Mouse (Mus musculus) lung, embryonic 14.5 days (tissue): ENCODE data around the gene Tnfsf12. TPM values are rescaled to one million over a fixed set of nuclear protein-coding genes. Genes with fewer than 3 reads are reported as not detected.
"Not testable (repeated sequence)": the region's sequence is repeated elsewhere in the genome, so short reads cannot be mapped to it uniquely, and the experiment has no call there.

Experiments used
- ATAC-seq: fragments of 200-750 bp; cut with Nextera tagmentation; 2 replicates; pipeline ENCODE4 v1.8.0; 2017; ENCODE audit warnings: mild to moderate bottlenecking, moderate TSS enrichment, moderate library complexity; ENCODE audit not compliant: insufficient read depth
- DNase-seq: peaks from one replicate; pipeline ENCODE4 v3.0.0-alpha.2; 2015
- H3K27ac ChIP-seq: fragments of 300-500 bp; sonication (generic); 2 replicates; pipeline ENCODE4 v1.5.1; 2014; ENCODE audit warnings: low read depth, mild to moderate bottlenecking, moderate library complexity
- H3K27me3 ChIP-seq: fragments of 300-500 bp; sonication (generic); 2 replicates; pipeline ENCODE4 v1.6.1; 2014; ENCODE audit warnings: low read length, control low read depth; ENCODE audit not compliant: insufficient read depth
- H3K36me3 ChIP-seq: fragments of 300-500 bp; sonication (generic); 2 replicates; pipeline ENCODE4 v1.6.1; 2014; ENCODE audit warnings: control low read depth; ENCODE audit not compliant: insufficient read depth
- H3K4me1 ChIP-seq: fragments of 300-500 bp; sonication (generic); 2 replicates; pipeline ENCODE4 v1.6.1; 2014; ENCODE audit warnings: antibody characterized with exemption, control low read depth; ENCODE audit not compliant: insufficient read depth
- H3K4me2 ChIP-seq: fragments of 300-500 bp; sonication (generic); 2 replicates; pipeline ENCODE4 v1.6.1; 2014; ENCODE audit warnings: mild to moderate bottlenecking
- H3K4me3 ChIP-seq: fragments of 300-500 bp; sonication (generic); 2 replicates; pipeline ENCODE4 v1.5.1; 2014; ENCODE audit warnings: low read depth, low read length
- H3K9ac ChIP-seq: fragments of 300-500 bp; sonication (generic); 2 replicates; pipeline ENCODE4 v1.6.1; 2014
- H3K9me3 ChIP-seq: fragments of 300-500 bp; sonication (generic); 2 replicates; pipeline ENCODE4 v1.6.1; 2016; ENCODE audit warnings: low read depth, low read length, control low read depth
- CTCF ChIP-seq: IDR thresholded peaks from 2 replicates; pipeline ENCODE4 v1.5.1; 2016; ENCODE audit warnings: antibody characterized with exemption, low read depth
- WGBS: fragments of 180-500 bp; shearing (Covaris S2); extraction: QIAGEN DNeasy Blood & Tissue Kit; methylation state at CpG from one replicate; pipeline ENCODE4 v1.1.7; 2014; 5-methylcytosine and 5-hydroxymethylcytosine counted together
- polyA plus RNA-seq: library from polyadenylated mRNA; unstranded; fragments of >200 nt; fragmentation: Nextera tagmentation; extraction: Ambion mirVana; gene quantifications from 2 replicates; pipeline ENCODE4 v1.2.1, GENCODE M21; 2014

Tnfsf12 gene
- 10.0 and 11.6 TPM in 2 replicates for polyA plus RNA-seq

DNA sequence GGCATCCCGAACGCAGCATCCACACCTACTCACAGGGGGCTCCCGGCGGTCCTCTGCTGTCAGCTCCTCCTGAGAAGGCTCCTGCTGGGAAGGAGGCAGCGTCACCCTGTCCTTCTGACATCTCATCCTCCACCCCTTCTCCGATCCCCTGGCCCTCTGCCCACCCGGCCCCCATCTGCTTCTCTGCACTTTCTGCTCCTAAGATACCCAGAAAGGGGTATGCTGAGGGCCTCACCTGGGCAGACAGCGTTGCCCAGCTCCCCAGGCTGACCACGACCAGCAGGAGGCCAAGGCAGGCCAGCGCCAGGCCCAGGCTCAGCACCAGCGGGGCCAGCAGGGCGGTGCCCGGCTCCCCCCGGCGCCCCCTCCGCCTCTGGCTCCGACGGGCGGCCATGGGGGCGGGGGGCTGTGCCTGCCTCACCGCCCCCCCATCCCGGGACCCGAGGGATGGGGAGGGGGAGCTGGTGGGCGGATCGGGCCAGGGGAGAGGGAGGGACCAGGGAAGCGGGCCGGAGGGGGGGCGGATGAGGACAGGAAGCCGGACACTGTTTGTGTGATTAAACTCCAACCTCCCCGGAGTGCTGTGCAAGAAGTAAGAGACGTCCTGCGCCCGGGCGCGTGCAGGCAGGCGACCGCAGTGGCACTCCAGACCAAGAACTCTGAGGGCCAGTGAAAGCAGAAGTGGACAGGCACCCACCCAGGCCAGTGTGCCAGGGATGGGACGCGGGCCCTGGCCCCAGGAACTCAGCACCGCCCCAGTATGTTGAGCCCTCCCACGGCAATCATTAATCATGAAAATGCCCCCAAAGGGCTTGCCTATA lies at the start of gene Tnfsf12, which contains the start of gene Tnfsfm13:
Tnfsf12 (minus strand) TSS at position 489 of the 821 bp plus-strand sequence.
Tnfsfm13 (minus strand) TSS at position 738 of the 821 bp plus-strand sequence.
- Histone ChIP-seq H3K36me3 (no peaks in the 10 kb centered on the region), H3K9ac (peak within 1 kb of the TSS; percentile 84), H3K4me1 (no peaks in the 10 kb centered on the region), H3K4me3 (peak within 1 kb of the TSS; percentile 56), H3K4me2 (peak within 1 kb of the TSS; percentile 92), H3K27ac (peak within 1 kb of the TSS; percentile 54), H3K27me3 (no peaks in the 10 kb centered on the region), H3K9me3 (no peaks in the 10 kb centered on the region)
- peak; percentile 37; the same call in 1 of the 2 replicates for TF ChIP-seq CTCF
- peak; percentile 79 for DNase-seq
- under 1% methylated on average over 40 of the region's 41 CpGs for WGBS
- peak; percentile 85 for ATAC-seq

DNA sequence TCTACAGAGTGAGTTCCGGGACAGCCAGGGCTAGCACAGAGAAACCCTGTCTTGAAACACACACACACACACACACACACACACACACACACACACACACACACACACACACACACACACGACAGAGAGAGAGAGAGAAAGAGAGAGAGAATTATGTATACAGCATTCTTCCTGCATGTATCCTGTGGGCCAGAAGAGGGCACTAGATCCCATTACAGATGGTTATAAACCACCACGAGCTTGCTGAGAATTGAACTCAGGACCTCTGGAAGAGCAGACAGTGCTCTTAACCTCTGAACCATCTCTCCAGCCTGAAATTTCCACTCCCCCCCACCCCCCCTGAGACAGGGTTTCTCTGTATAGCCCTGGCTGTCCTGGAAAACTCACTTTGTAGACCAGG lies 35.8 kb upstream of the Tnfsf12 start:
- H3K36me3 ChIP-seq = peaks cover 34% of the 10 kb centered on the region
- DNase-seq = peak; percentile 20
- not testable (repeated sequence) for H3K4me2 ChIP-seq, ATAC-seq, H3K27me3 ChIP-seq, H3K4me1 ChIP-seq, H3K9me3 ChIP-seq, H3K27ac ChIP-seq, H3K4me3 ChIP-seq, H3K9ac ChIP-seq
- 63% methylated on average over 3 of the region's 3 CpGs for WGBS
- TF ChIP-seq CTCF = peak; percentile 28

DNA sequence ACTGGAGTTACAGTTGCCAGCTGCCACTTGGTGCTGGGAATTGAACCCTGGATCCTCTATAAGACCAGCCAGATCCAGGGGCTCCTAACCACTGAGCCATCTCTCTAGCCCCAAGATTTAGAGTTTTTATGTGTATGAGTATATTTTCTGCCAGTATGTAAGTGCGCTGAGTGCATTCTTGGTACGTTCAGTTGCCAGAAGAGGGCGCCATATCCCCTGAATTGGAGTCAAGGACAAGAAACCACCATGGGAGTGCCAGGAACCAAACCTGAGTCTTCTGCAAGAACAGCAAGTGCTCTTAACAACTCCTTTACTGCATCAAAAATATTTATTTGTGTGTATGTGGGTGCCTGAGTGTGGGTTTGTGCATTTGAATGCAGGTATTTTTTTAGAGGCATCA lies 33.4 kb upstream of the Tnfsf12 start:
- H3K4me1 ChIP-seq = no peaks in the 10 kb centered on the region
- ATAC-seq (no peak), DNase-seq (peak; percentile 78)
- H3K27me3 ChIP-seq = no peaks in the 10 kb centered on the region
- 19% methylated on average over 3 of the region's 3 CpGs for WGBS
- H3K27ac ChIP-seq = no peak overlapping the region
- H3K9me3 ChIP-seq = no peaks in the 10 kb centered on the region
- H3K4me2 ChIP-seq = no peak overlapping the region
- no peak overlapping the region for H3K4me3 ChIP-seq
- H3K9ac ChIP-seq = no peak overlapping the region
- peaks cover 10% of the 10 kb centered on the region for H3K36me3 ChIP-seq
- TF ChIP-seq CTCF = peak; percentile 62

DNA sequence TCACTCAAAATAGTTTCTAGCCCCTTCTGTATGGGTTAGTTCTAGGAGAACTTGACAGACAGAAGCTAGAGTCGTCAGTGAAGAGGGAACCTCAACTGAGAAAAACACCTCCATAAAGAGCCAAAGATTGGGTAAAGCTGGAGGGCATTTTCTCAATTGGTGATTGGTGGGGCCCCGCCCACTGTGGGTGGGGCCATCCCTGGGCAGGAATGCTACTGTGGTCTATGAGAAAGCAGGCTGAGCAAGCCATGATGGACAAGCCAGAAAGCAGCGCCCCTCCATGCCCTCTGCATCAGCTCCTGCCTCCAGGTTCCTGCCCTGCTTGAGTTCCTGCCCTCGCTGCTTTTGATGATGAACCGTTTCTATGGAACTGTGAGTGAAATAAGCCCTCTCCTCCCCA lies 30.3 kb upstream of the Tnfsf12 start:
- ATAC-seq (no peak), DNase-seq (peak; percentile 27)
- Histone ChIP-seq H3K36me3 (no peaks in the 10 kb centered on the region), H3K4me3 (no peak overlapping the region), H3K9me3 (no peaks in the 10 kb centered on the region), H3K4me1 (no peaks in the 10 kb centered on the region), H3K9ac (no peak overlapping the region), H3K27me3 (no peaks in the 10 kb centered on the region), H3K27ac (no peak overlapping the region), H3K4me2 (no peak overlapping the region)
- no peak for TF ChIP-seq CTCF
- WGBS = 29% methylated on average over 5 of the region's 5 CpGs

DNA sequence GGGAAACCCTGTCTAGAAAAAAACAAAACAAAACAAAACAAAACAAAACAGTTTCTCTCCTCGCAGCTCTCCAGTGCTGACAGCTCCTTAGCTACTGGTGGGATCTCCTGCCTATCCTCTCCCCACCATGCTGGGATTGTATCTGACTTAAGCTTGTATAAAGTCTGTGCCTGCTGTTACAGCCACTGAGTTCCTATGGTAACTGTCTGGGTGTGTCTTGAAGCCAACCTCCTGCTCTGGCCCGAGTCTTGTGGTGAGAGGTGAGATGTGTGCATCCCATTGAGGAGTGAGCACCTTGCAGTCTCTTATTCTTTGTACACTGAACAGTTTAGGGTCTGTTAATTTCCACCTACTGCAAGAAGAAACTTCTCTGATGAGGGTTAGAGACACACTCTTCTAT lies 27.4 kb upstream of the Tnfsf12 start:
- Histone ChIP-seq H3K4me1 (no peaks in the 10 kb centered on the region), H3K27ac (no peak overlapping the region), H3K36me3 (no peaks in the 10 kb centered on the region), H3K4me2 (no peak overlapping the region), H3K27me3 (no peaks in the 10 kb centered on the region), H3K9ac (no peak overlapping the region), H3K9me3 (no peaks in the 10 kb centered on the region), H3K4me3 (no peak overlapping the region)
- DNase-seq = no peak
- 33% methylated on average over 2 of the region's 2 CpGs for WGBS
- no peak for TF ChIP-seq CTCF
- ATAC-seq = no peak

DNA sequence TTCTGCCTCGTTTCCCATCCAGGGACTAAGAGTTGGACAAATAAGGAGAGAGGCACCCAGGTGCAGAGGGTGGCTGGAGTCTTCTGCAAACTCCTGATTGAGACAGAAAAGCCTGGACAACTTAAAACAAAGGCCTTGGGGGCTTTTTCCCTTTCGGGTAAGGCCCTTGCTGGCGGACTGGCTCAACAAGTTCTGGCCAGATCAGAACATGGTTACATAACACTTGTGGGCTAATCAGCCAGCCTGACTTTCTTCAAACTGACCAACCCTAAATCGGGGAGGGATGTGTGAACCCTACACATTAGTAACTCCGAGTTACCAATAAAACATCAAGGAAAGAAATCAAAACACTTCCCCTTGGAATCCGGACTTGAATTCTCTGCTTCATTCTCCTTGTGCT lies 25.2 kb upstream of the Tnfsf12 start:
- WGBS = 51% methylated on average over 6 of the region's 6 CpGs
- Histone ChIP-seq H3K9me3 (no peaks in the 10 kb centered on the region), H3K36me3 (no peaks in the 10 kb centered on the region), H3K4me2 (no peak overlapping the region), H3K27me3 (no peaks in the 10 kb centered on the region), H3K27ac (peak overlapping the region; percentile 52; the same call in 1 of the 2 replicates), H3K9ac (no peak overlapping the region), H3K4me3 (no peak overlapping the region), H3K4me1 (0 out of 2 replicates have a peak, but pooled peaks cover 3% of the 10 kb centered on the region)
- ATAC-seq (no peak), DNase-seq (no peak)
- no peak for TF ChIP-seq CTCF

DNA sequence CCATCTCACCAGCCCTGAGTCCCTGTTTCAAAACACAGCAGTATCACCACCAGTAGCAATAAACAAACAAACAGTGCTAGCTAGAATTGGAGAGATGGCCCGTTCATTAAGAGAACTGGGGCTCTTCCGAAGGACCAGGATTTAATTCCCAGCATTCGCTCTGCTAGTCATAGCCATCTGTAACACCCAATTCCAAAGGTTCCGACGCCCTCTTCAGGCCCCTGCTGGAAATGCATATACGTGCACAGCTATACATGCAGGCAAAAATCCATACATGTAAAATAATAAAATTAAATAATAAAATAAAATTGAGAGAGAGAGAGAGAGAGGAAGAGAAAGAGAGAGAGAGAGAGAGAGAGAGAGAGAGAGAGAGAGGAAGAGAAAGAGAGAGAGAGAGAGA lies 23.8 kb upstream of the Tnfsf12 start:
- 0 out of 2 replicates have a peak, but pooled peaks cover 3% of the 10 kb centered on the region for H3K4me1 ChIP-seq
- H3K27me3 ChIP-seq = no peaks in the 10 kb centered on the region
- ATAC-seq (no peak), DNase-seq (no peak)
- no peaks in the 10 kb centered on the region for H3K36me3 ChIP-seq
- H3K4me3 ChIP-seq = no peak overlapping the region
- no peak overlapping the region for H3K27ac ChIP-seq
- H3K9ac ChIP-seq = no peak overlapping the region
- WGBS = 64% methylated on average over 6 of the region's 6 CpGs
- no peak overlapping the region for H3K4me2 ChIP-seq
- TF ChIP-seq CTCF = no peak
- no peaks in the 10 kb centered on the region for H3K9me3 ChIP-seq
